In the genomic region with DNA sequence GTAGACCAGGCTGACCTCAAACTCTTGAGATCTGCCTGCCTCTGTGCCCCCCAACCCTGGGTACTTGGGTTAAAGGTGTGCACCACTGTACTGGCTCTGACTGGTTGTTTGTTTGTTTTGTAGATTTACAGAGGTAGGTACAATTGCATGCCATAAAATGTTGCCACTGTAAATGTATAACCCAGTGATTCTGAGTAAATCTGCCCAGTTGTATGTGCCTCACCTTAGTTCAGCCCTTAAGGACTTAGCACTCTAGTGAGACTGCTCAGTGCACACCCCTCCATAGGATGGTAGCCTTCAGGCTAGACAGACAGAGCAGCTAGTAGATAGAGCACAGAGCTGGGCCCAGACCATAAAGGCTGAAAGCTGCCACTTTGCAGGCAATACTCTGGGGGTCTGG, we compare ENCODE assay signal across 24 mouse cellular contexts. TPM values are rescaled to one million over a fixed set of nuclear protein-coding genes. Genes with fewer than 3 reads are reported as not detected.
"Had no signal": no experiment of that assay in that cellular context is flagged by ENCODE, and none has a peak within 500 bp of the region (broad histone marks: within the 10 kb centered on the region; RNA-seq: fewer than 3 reads in every experiment).

No protein-coding gene starts in this region.

- H3K27me3 ChIP-seq: liver, embryonic 15.5 days; lung, embryonic 15.5 days; megakaryocyte, embryonic 14.5 days; midbrain, embryonic 12.5 days; midbrain, embryonic 15.5 days; neural tube, embryonic 12.5 days; stomach, embryonic 15.5 days had no signal

- H3K27ac ChIP-seq: liver, embryonic 15.5 days; lung, embryonic 15.5 days; macrophage; midbrain, embryonic 12.5 days; midbrain, embryonic 15.5 days; neural tube, embryonic 12.5 days; stomach, embryonic 15.5 days had no signal

- H3K4me2 ChIP-seq: liver, embryonic 15.5 days; lung, embryonic 15.5 days; midbrain, embryonic 12.5 days; midbrain, embryonic 15.5 days; neural tube, embryonic 12.5 days; stomach, embryonic 15.5 days had no signal

- DNase-seq: liver, postnatal 0 days; lung, adult 2 months; lung, postnatal 14 days; lung, postnatal 36 days; right cerebral cortex, postnatal 14 days; thymus, adult 18-20 months; thymus, postnatal 14 days; thymus, postnatal 36 days had no signal

- H3K4me1 ChIP-seq: liver, embryonic 15.5 days; lung, embryonic 15.5 days; midbrain, embryonic 12.5 days; midbrain, embryonic 15.5 days; neural tube, embryonic 12.5 days; stomach, embryonic 15.5 days had no signal

- H3K9ac ChIP-seq: liver, embryonic 15.5 days; liver, postnatal 0 days; lung, embryonic 15.5 days; midbrain, embryonic 12.5 days; midbrain, embryonic 15.5 days; neural tube, embryonic 12.5 days; stomach, embryonic 15.5 days had no signal

- H3K9me3 ChIP-seq: lung, embryonic 15.5 days; midbrain, embryonic 12.5 days; midbrain, embryonic 15.5 days; neural tube, embryonic 12.5 days; stomach, embryonic 15.5 days had no signal

- H3K4me3 ChIP-seq: liver, embryonic 15.5 days; lung, embryonic 15.5 days; megakaryocyte, embryonic 14.5 days; midbrain, embryonic 12.5 days; midbrain, embryonic 15.5 days; neural tube, embryonic 12.5 days; stomach, embryonic 15.5 days had no signal

- ATAC-seq: liver, postnatal 0 days; lung, postnatal 0 days; midbrain, embryonic 15.5 days had no signal

RNA-seq across cellular contexts. Expression of gene Il17c, which starts 28.1 kb away (rescaled TPM):
- total RNA-seq: megakaryocyte progenitor cell, adult 5-6 weeks; midbrain, postnatal 0 days; monocyte, adult 5-6 weeks; neutrophil, adult 5-6 weeks had no signal
- polyA plus RNA-seq: liver, embryonic 15.5 days; liver, postnatal 0 days; lung, embryonic 15.5 days; lung, postnatal 0 days; macrophage; midbrain, embryonic 12.5 days; midbrain, embryonic 15.5 days; neural tube, embryonic 12.5 days; neural tube, embryonic 14.5 days; stomach, embryonic 15.5 days had no signal

RNA-seq across cellular contexts. Expression of gene Trhr2, which starts 33.2 kb away (rescaled TPM):
- total RNA-seq: megakaryocyte progenitor cell, adult 5-6 weeks; monocyte, adult 5-6 weeks; neutrophil, adult 5-6 weeks had no signal
- polyA plus RNA-seq: liver, embryonic 15.5 days; liver, postnatal 0 days; lung, adult 2 months; lung, embryonic 15.5 days; lung, postnatal 0 days; macrophage; midbrain, embryonic 12.5 days; midbrain, embryonic 15.5 days; neural tube, embryonic 12.5 days; neural tube, embryonic 14.5 days; spleen, adult 2 months; stomach, embryonic 15.5 days; thymus, postnatal 0 days had no signal
